Mouse (Mus musculus) natural killer cell, adult 2 months (primary cell): Measurements from ENCODE around the gene Nr6a1.

Source experiments
- DNase-seq, 2 experiments: peaks; one replicate each; pipeline ENCODE4 v3.0.0; 2022; ENCODE audit warnings: low spot score in 2 of 2

Nr6a1 gene

DNA sequence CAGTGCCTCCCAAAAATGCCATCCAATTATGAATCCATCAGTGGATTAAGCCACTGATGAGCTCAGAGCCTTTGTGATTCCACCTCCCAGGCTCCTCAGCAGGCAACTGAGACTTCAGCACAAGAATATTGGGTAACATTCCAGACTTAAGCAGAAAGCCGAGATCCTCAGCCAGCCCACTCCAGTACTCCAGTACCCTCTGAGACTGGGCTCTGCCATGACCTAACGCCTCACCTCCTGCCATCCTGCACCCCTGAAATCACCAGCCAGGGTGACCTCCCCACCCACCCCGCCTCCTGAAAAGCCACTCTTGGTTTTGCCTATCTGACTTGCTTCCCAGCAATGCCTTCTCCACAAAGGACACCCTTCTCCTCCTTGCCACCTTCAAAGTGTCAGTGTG is 9.9 kb upstream of the Nr6a1 start:
- DNase-seq: no peak

DNA sequence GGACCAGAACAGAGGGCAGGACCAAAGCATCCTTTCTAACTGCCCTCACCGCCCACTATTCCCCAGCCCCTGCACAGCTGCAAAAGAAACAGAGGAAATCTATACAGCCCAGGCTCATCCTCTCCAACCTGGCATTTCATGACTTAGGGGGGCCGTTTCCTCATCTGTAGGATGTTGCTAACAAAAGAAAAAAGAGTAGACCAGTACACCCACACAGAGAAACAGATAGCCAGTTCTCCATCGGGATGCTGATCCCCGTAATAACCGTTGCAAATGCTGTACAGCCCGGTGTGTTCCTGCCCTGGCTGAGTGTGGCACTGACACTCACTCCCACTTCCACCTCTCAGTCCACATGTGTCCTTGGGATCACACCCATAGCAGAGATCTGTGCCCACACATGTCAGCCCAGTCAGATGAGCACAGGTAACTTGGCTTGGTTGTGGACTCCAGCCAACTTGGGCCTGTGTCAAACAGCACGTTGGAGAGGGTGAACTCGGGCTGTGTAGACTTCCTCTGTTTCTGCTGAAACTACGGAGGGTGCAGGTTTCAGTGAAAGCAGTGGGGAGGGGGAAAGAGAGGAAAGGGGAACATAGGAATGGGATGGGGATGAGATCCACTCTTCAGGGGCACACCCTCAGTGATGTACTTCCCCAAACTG is 9.4 kb upstream of the Nr6a1 start:
- no peak for DNase-seq

DNA sequence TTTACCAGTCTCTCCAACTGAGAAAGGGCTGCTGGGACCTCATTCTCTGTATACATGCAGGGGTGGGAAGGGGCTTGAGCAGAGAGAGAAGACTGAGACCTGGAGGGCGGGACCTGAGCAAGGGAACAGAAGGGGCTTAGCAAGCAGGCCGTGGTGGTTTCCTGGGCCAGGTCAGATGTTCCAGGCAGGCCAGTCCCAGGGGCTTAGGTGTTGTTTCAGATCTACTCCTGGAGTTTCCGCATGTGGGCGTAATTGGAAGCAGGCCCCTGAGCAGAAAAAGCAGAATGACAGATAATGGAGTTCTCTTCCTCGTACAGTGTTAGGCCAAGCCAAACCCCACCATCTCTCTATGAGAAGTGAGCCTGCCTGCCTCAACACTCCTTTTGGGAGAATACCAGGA is 7.4 kb upstream of the Nr6a1 start:
- no peak for DNase-seq

GRCm38 (mm10) chr2:38933931-38934330 is 6.4 kb upstream of the Nr6a1 start:
- no peak for DNase-seq

DNA sequence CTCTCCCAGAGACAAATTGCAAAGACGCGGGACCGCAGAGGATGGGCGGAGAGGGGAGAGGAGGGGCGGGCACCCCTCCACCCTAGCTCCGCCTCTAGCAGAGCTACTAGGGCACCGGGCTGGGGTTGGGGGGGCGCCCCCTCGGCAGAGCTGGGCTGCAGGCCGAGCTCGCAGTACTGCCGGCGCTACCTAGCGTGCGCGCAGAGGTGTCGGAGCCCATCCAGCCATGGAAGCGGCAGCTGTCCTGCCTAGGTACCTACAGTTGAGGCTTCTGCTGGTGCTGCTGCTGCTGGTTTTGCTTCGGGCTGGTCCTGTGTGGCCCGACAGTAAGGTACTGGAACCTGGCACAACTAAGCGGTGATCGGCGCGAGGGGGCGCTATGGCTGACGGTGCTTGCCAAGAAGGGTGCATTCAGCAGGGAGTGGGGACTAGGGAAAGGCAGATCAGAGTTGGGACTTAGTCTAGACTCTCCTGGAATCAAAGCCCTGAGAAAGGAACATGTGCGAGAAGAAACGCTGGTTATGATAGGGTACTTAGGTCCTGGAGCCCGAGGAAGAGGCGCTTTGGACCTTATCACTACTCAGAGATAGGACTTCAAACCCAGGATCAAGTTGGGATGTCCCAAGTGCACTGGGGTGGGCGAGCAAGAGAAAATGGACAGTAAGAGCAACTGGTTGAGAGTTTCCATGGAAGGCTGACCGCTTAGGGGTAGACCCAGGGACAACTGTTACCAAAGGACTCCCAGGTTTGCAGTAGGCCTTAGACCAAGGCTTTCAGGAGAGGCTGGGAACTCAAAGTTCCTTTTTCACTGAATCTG is 4.6 kb upstream of the Nr6a1 start, which contains the start of gene Olfml2a:
Gene Olfml2a (plus strand): TSS at position 128 of the 817 bp plus-strand sequence.
- DNase-seq: peak; percentile 42 to 63

GRCm38 (mm10) chr2:38930269-38930668 is 2.8 kb upstream of the Nr6a1 start:
- DNase-seq: no peak

DNA sequence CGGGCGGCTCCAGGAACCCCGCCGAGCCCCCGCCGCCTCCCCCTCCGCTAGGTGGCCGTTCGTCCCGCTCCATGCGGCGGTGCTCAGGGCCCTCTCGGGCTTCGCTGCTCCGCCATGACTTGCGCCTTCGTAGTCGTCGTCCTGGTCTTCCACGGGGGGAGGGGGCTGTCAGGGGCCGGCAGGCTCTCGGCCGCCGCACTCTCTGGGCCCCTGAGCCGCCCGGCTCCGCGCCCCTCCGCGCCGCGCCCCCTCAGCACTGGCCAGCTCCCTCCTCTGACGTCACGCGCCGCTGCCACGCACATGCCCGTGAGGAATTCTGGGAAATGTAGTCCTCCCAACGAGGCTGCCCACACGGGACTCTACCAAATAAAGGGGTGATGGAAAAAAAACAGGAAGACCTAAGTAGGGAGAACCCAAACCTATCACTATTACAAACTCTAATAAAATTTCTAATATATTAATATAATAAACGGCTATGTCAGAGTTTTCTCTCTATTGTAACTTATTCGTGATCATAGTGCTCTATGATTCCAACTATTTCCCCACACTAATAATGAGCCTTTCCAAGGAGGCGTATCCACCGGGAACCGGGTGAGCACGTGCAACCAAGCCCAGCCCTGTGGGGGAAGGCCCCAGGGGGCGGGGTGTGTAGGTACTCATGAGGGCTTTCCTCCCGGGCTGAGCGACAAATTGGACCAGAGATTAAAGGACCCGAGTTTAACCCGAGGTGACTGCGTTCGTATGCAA is 1.2 kb downstream of the Nr6a1 start:
- DNase-seq: peak; percentile 91 to 94

DNA sequence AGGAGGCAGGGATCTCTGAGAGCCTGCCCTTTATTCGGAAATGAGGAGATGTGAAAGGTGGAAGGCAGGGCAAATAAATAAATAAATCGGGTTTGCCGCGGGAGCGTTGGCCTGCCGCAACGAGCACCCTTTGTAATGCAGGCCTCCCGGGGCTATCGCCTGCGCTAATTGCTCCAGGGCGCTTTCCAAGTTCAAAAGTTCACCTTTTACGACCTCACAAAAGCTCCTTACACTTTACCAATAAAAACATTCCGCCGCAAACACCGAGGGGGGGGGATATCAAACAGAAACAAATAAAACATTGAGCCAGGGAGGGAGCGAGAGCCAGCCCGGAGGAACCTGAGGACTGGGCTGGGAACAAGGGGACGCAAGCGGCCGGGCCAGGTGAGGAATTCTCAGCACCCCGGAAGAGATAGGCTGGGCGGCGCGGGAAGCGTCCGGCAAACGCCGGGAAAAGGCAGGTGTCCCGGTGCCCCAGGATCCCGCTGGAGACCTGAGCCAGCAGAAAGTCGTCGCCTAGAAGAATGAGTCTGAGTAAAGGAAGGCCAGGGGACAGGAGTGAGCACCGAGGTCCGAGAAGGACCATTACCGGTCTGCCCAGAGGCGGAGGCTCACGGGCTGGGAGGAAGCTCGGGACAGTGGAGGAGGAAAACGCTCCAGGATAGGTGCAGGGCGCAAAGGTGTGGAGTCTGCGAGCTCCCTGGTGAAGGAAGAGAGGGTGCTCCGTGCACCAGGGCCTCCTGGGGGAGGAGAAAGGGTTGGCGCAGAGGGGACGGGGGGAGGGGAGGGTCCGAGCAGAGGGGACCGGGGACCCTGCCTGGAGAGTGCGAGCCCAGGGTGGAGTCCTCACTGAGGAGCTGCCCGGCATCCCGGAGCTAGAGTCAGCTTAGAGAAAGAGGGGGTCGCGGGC is 2.1 kb downstream of the Nr6a1 start:
- no peak for DNase-seq

GRCm38 (mm10) chr2:38924571-38924970 is 2.9 kb downstream of the Nr6a1 start:
- no peak for DNase-seq

GRCm38 (mm10) chr2:38923911-38924310 is 3.6 kb downstream of the Nr6a1 start:
- DNase-seq: no peak

GRCm38 (mm10) chr2:38923471-38923870 is 4.0 kb downstream of the Nr6a1 start:
- DNase-seq: no peak

DNA sequence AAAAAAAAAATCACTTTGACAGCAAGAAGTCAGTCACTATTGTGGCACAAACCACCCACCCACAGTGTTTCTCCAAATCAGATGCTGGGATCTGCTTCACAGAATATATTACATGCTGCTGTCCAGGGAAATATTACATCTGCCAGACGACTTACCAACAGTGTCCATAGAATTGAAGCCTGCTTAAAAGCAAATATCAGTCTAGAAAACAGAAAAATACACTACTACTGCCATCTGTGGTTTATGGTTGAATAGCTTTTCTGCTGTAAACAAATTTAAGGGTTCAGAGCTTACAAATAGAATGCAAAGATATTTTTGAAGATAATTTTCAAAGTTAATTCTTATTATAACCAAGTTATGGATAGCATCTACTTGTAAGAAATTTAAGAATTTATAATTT is 6.1 kb downstream of the Nr6a1 start:
- no peak for DNase-seq

- DNase-seq: no peak
Observed at GRCm38 (mm10) chr2:38916947-38917691, 10.4 kb downstream of the Nr6a1 start.

- no peak for DNase-seq
Observed at GRCm38 (mm10) chr2:38914965-38915364, 12.5 kb downstream of the Nr6a1 start.

- DNase-seq: no peak
Observed at GRCm38 (mm10) chr2:38914517-38914916, 13.0 kb downstream of the Nr6a1 start.

GRCm38 (mm10) chr2:38908604-38909003 is 18.9 kb downstream of the Nr6a1 start:
- DNase-seq: no peak

- DNase-seq: no peak
Observed at GRCm38 (mm10) chr2:38906097-38906496, 21.4 kb downstream of the Nr6a1 start.

DNA sequence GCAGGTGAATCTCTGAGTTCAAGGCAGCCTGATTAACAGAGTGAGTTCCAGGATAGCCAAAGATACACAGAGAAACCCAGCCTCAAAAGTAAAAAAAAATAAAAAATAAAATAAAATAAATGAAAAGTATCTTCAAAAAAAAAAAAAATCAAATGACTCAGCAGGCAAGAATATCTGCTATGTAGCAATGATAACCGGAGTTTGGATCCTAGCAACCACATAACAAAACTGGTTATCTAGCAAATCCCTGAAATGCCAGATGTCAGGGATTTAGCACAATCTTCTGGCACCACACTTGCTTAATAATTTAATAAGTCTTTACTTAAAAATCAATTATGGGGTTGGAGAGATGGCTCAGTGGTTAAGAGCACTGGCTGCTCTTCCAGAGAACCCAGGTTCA is 23.2 kb downstream of the Nr6a1 start:
- no peak for DNase-seq

DNA sequence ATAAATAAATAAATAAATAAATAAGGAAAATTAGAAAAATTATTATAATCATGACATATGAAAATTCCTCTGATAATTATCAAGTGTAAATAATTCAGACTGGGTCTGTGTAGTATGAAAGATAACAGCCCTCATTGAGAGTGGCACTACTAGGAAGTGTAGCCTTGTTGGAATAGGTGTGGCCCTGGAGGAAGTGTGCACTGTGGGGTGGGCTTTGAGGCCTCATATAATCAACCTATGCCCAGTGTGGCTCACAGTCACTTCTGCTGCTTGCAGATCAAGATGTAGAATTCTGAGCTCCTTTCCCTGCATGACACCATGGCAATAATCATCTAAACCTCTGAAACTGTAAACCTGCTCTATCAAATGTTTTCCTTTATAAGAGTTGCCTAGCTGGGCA is 24.6 kb downstream of the Nr6a1 start:
- DNase-seq: no peak

DNA sequence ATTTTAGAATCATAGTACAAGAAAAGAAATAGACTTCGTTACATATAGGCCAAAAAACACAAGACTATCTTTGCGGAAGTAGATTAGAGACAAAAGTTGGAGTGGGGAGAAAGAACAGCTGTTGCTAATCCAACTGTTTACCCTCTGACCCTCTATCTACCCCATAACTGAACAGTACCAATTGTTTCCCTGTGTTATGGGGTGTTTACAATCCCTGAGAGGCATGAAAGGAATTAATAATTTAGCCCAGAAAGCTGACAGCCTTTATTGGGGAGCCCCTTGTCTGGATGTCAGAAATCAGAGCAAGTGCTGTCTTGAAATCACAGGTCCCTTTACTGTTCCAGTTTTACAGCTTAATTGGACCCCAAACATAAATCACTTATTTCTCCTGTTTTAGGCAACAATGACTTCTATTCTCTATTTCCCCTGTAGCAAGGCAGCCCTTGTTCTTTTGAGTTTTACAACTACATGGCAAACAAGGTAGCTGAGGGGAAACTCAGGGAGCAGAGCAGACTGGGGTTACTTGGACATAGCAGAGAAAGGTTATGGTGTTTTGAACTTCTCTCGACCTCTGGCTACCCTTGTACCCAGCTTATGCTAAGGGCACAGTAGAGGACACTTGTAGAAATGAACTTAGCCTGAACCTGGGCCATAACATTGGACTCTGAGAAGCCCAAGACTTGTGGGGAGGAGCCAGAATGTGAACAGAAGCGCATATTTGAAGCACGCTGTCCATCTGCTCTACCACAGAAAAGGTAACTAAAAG is 46.4 kb downstream of the Nr6a1 start:
- DNase-seq: no peak
